Mouse (Mus musculus) spleen, adult 2 months (tissue): ENCODE results near the gene Mybpc2. TPM values are rescaled to one million over a fixed set of nuclear protein-coding genes. Genes with fewer than 3 reads are reported as not detected.
A peak's percentile ranks its signal among the peaks of the same experiment; 100 is the strongest.

ENCODE experiments used
- DNase-seq, 2 experiments: peaks; one replicate each; pipeline versions ENCODE4 v3.0.0 to v3.0.0-alpha.2; 2012 to 2021; ENCODE audit warnings: low spot score in 2 of 2, low read depth in 1 of 2
- H3K27ac ChIP-seq: fragments of 200-500 bp; 2 replicates; pipeline ENCODE4 v1.5.1; 2012; ENCODE audit warnings: low read length, inconsistent platforms; ENCODE audit not compliant: insufficient read depth
- H3K27me3 ChIP-seq: fragments of 200-500 bp; 2 replicates; pipeline ENCODE4 v1.6.1; 2012; ENCODE audit warnings: mild to moderate bottlenecking, moderate library complexity, low read length, inconsistent platforms; ENCODE audit not compliant: control insufficient read depth, insufficient read depth
- H3K36me3 ChIP-seq: fragments of 200-500 bp; 2 replicates; pipeline ENCODE4 v1.6.1; 2012; ENCODE audit warnings: mild to moderate bottlenecking, low read length, inconsistent platforms; ENCODE audit not compliant: control insufficient read depth, insufficient read depth
- H3K4me1 ChIP-seq: fragments of 200-500 bp; 2 replicates; pipeline ENCODE4 v1.6.1; 2011; ENCODE audit warnings: inconsistent platforms; ENCODE audit not compliant: control insufficient read depth, insufficient read depth, insufficient read length
- H3K4me3 ChIP-seq: fragments of 200-500 bp; 2 replicates; pipeline ENCODE4 v1.5.1; 2011; ENCODE audit warnings: mild to moderate bottlenecking, inconsistent platforms; ENCODE audit not compliant: insufficient read depth, insufficient read length; ENCODE audit errors: extremely low read depth
- CTCF ChIP-seq: fragments of 200-500 bp; IDR thresholded peaks from 2 replicates; pipeline ENCODE4 v1.5.1; 2011; ENCODE audit warnings: mild to moderate bottlenecking, inconsistent platforms; ENCODE audit not compliant: insufficient read depth, insufficient read length, insufficient replicate concordance; ENCODE audit errors: extremely low read depth
- POLR2A ChIP-seq: fragments of 200-500 bp; IDR thresholded peaks from 2 replicates; pipeline ENCODE4 v1.6.1; 2011; ENCODE audit warnings: low read depth, low read length, inconsistent platforms
- WGBS: fragments of 180-500 bp; shearing (Covaris S2); methylation state at CpG from one replicate; pipeline ENCODE4 v1.1.7; 2018; 5-methylcytosine and 5-hydroxymethylcytosine counted together
- polyA plus RNA-seq: library from polyadenylated mRNA; depleted of rRNA; stranded (reverse); fragments of >200 nt; gene quantifications from 2 replicates; pipeline ENCODE4 v1.2.3, GENCODE M21; 2012

The Mybpc2 gene
- polyA plus RNA-seq, 1 experiment = 1.4 TPM

- Histone ChIP-seq H3K4me1 (peaks cover 32% of the 10 kb centered on the region; the same call in 1 of the 2 replicates), H3K27me3 (no peaks in the 10 kb centered on the region), H3K27ac (peak overlapping the region; percentile 95), H3K4me3 (no peak overlapping the region), H3K36me3 (peaks cover 34% of the 10 kb centered on the region)
- no peak for TF ChIP-seq CTCF
- TF ChIP-seq POLR2A = no peak
- DNase-seq = peak; percentile 53 to 69
- 82% methylated on average over 27 of the region's 27 CpGs for WGBS
Observed at GRCm38 (mm10) chr7:44535657-44536589, 11.5 kb upstream of the Mybpc2 start.

GRCm38 (mm10) chr7:44534656-44535441 lies 10.4 kb upstream of the Mybpc2 start:
- Histone ChIP-seq H3K27me3 (no peaks in the 10 kb centered on the region), H3K36me3 (peaks cover 31% of the 10 kb centered on the region), H3K4me1 (peaks cover 32% of the 10 kb centered on the region; the same call in 1 of the 2 replicates), H3K27ac (peak overlapping the region; percentile 95), H3K4me3 (peak overlapping the region; percentile 35; the same call in 1 of the 2 replicates)
- peak in 1 of 2 experiments; percentile 29 for DNase-seq
- 68% methylated on average over 19 of the region's 19 CpGs for WGBS
- no peak for TF ChIP-seq POLR2A
- TF ChIP-seq CTCF = no peak

- peak; percentile 75 to 88 for DNase-seq
- peak overlapping the region; percentile 54; the same call in 1 of the 2 replicates for H3K4me3 ChIP-seq
- H3K36me3 ChIP-seq = peaks cover 32% of the 10 kb centered on the region
- H3K27me3 ChIP-seq = no peaks in the 10 kb centered on the region
- WGBS = 26% methylated on average over 13 of the region's 13 CpGs
- H3K27ac ChIP-seq = peak overlapping the region; percentile 96
- peaks cover 32% of the 10 kb centered on the region; the same call in 1 of the 2 replicates for H3K4me1 ChIP-seq
- TF ChIP-seq POLR2A = peak; percentile 19; the same call in 1 of the 2 replicates
- no peak for TF ChIP-seq CTCF
Observed at GRCm38 (mm10) chr7:44534242-44534641, 9.8 kb upstream of the Mybpc2 start.

GRCm38 (mm10) chr7:44533746-44534045 lies 9.2 kb upstream of the Mybpc2 start:
- peak in 1 of 2 experiments; percentile 35 for DNase-seq
- TF ChIP-seq POLR2A = no peak
- no peak for TF ChIP-seq CTCF
- no peaks in the 10 kb centered on the region for H3K27me3 ChIP-seq
- peak overlapping the region; percentile 54; the same call in 1 of the 2 replicates for H3K4me3 ChIP-seq
- H3K36me3 ChIP-seq = peaks cover 31% of the 10 kb centered on the region
- H3K4me1 ChIP-seq = peaks cover 37% of the 10 kb centered on the region; the same call in 1 of the 2 replicates
- WGBS = 68% methylated on average over 12 of the region's 12 CpGs
- peak overlapping the region; percentile 96 for H3K27ac ChIP-seq

DNA sequence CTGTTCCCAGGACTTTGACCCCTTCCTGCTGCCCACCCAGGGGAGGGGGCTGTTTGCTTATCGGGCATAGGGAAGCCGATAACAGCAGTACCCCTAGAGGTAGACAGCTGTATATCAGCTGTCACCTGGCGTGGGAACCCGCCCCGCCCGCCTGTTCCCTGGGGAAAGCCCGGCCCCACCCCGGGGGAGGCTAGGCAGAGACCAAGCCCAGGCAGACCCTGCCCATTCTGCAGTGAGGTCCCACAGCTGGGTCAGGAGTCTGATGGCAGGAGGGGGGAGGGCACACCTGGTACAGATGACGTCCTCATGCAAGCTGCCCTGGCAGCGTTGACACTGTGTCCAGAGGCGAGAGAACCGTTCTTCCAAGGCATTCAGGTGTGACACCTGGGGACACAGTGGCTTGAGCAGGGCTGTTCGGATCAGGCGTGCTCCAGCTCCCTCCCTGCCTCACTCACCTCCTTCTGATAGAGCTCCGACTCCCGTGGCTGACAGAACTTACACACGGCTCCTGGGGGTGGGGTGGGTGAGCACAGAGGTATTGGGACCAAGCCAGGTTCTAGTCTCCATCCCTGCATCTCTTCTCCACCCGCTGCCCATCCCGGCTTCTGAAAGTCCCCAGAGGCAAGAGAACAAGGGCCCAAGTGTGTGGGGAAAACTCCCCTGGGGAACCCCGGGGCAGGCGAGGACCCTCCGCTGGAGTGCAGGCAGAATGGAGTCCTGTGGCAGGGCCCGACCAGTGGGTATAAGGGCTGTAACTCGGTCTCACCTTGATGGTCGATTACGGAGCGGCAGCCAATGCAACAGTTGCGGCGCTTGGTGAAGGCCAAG lies 8.7 kb upstream of the Mybpc2 start:
- Histone ChIP-seq H3K27ac (peak overlapping the region; percentile 96), H3K4me1 (peaks cover 41% of the 10 kb centered on the region; the same call in 1 of the 2 replicates), H3K27me3 (no peaks in the 10 kb centered on the region), H3K4me3 (peak overlapping the region; percentile 54; the same call in 1 of the 2 replicates), H3K36me3 (peaks cover 30% of the 10 kb centered on the region)
- WGBS = 60% methylated on average over 29 of the region's 29 CpGs
- TF ChIP-seq CTCF (no peak), POLR2A (peak; percentile 7; the same call in 1 of the 2 replicates)
- DNase-seq = peak in 1 of 2 experiments; percentile 73

- H3K4me3 ChIP-seq = peak within 1 kb of the TSS; percentile 64
- H3K27ac ChIP-seq = peak within 1 kb of the TSS; percentile 96
- peak in 1 of 2 experiments; percentile 72 for DNase-seq
- no peaks in the 10 kb centered on the region for H3K27me3 ChIP-seq
- WGBS = 43% methylated on average over 4 of the region's 4 CpGs
- TF ChIP-seq CTCF (no peak), POLR2A (peak; percentile 87)
- H3K36me3 ChIP-seq = peaks cover 20% of the 10 kb centered on the region
- peaks cover 43% of the 10 kb centered on the region; the same call in 1 of the 2 replicates for H3K4me1 ChIP-seq
Observed at GRCm38 (mm10) chr7:44531946-44532732, 7.7 kb upstream of the Mybpc2 start, which contains the start of gene Spib. Spib (minus strand) TSS chr7:44532071.
